Mouse (Mus musculus) heart, postnatal 0 days (tissue): Measurements from ENCODE around the gene Eef1akmt2. TPM values are rescaled to one million over a fixed set of nuclear protein-coding genes. Genes with fewer than 3 reads are reported as not detected.

Experiments used
- ATAC-seq: fragments of 200-750 bp; cut with Nextera tagmentation; 2 replicates; pipeline ENCODE4 v1.8.0; 2017; ENCODE audit warnings: low read depth, moderate number of reproducible peaks, moderate library complexity; ENCODE audit not compliant: insufficient read depth
- DNase-seq: peaks from one replicate; pipeline ENCODE4 v3.0.0-alpha.2; 2016; ENCODE audit warnings: low spot score
- H3K27ac ChIP-seq: fragments of 300-500 bp; sonication (generic); 2 replicates; pipeline ENCODE4 v1.5.1; 2014; ENCODE audit warnings: low read depth, mild to moderate bottlenecking
- H3K27me3 ChIP-seq: fragments of 300-500 bp; sonication (generic); 2 replicates; pipeline ENCODE4 v1.6.1; 2014; ENCODE audit warnings: low read length, mixed read lengths; ENCODE audit not compliant: control insufficient read depth, insufficient read depth
- H3K36me3 ChIP-seq: fragments of 300-500 bp; sonication (generic); replicated peaks from 2 replicates; pipeline ENCODE4 v1.6.1; 2014; ENCODE audit warnings: low read length, mixed read lengths; ENCODE audit not compliant: control insufficient read depth, insufficient read depth
- H3K4me1 ChIP-seq: fragments of 300-500 bp; sonication (generic); 2 replicates; pipeline ENCODE4 v1.6.1; 2014; ENCODE audit warnings: antibody characterized with exemption; ENCODE audit not compliant: control insufficient read depth, insufficient read depth
- H3K4me2 ChIP-seq: fragments of 300-500 bp; sonication (generic); 2 replicates; pipeline ENCODE4 v1.6.1; 2014; ENCODE audit warnings: low read depth, mild to moderate bottlenecking, low read length, moderate library complexity
- H3K4me3 ChIP-seq: fragments of 300-500 bp; sonication (generic); 2 replicates; pipeline ENCODE4 v1.5.1; 2014; ENCODE audit warnings: low read depth, low read length
- H3K9ac ChIP-seq: fragments of 300-500 bp; sonication (generic); replicated peaks from 2 replicates; pipeline ENCODE4 v1.6.1; 2014; ENCODE audit warnings: low read depth, low read length, mixed read lengths
- H3K9me3 ChIP-seq: fragments of 300-500 bp; sonication (generic); replicated peaks from 2 replicates; pipeline ENCODE4 v1.6.1; 2016; ENCODE audit warnings: low read length; ENCODE audit not compliant: control insufficient read depth
- CTCF ChIP-seq: IDR thresholded peaks from 2 replicates; pipeline ENCODE4 v1.5.1; 2016; ENCODE audit warnings: antibody characterized with exemption, control low read depth, low read depth
- EP300 ChIP-seq: IDR thresholded peaks from 2 replicates; pipeline ENCODE4 v1.6.1; 2016; ENCODE audit warnings: antibody characterized with exemption, low read depth
- WGBS: fragments of 180-500 bp; shearing (Covaris S2); extraction: QIAGEN DNeasy Blood & Tissue Kit; methylation state at CpG from one replicate; pipeline ENCODE4 v1.1.7; 2014; 5-methylcytosine and 5-hydroxymethylcytosine counted together
- polyA plus RNA-seq: library from polyadenylated mRNA; unstranded; fragments of >200 nt; fragmentation: Nextera tagmentation; extraction: Ambion mirVana; gene quantifications from 2 replicates; pipeline ENCODE4 v1.2.1, GENCODE M21; 2015
- total RNA-seq: library from RNA; depleted of rRNA; stranded (reverse); fragments of >200 nt; gene quantifications from 2 replicates; pipeline ENCODE4 v1.2.3, GENCODE M21; 2014; ENCODE audit warnings: low replicate concordance

Eef1akmt2 gene
- total and polyA plus RNA-seq, 2 experiments from 2014 or later, result 21.1 to 29.2 TPM

- Histone ChIP-seq H3K27me3 (no peaks in the 10 kb centered on the region), H3K36me3 (no peaks in the 10 kb centered on the region), H3K4me1 (peaks cover 65% of the 10 kb centered on the region), H3K9me3 (no peaks in the 10 kb centered on the region), H3K4me3 (no peak overlapping the region), H3K9ac (peak overlapping the region; percentile 24), H3K27ac (peak overlapping the region; percentile 74), H3K4me2 (peak overlapping the region; percentile 4)
- DNase-seq (no peak), ATAC-seq (no peak)
- TF ChIP-seq CTCF (no peak), EP300 (no peak)
- 22% methylated on average over 19 of the region's 20 CpGs for WGBS
Measured at GRCm38 (mm10) chr7:132808841-132809682, 43.4 kb downstream of the Eef1akmt2 start.

GRCm38 (mm10) chr7:132808051-132808796 lies 44.2 kb downstream of the Eef1akmt2 start:
- Histone ChIP-seq H3K9me3 (no peaks in the 10 kb centered on the region), H3K36me3 (no peaks in the 10 kb centered on the region), H3K4me2 (no peak overlapping the region), H3K4me1 (peaks cover 73% of the 10 kb centered on the region), H3K4me3 (no peak overlapping the region), H3K27me3 (no peaks in the 10 kb centered on the region), H3K9ac (peak overlapping the region; percentile 24), H3K27ac (peak overlapping the region; percentile 74)
- DNase-seq (no peak), ATAC-seq (no peak)
- 66% methylated on average over 7 of the region's 7 CpGs for WGBS
- no peak for TF ChIP-seq CTCF
- no peak for TF ChIP-seq EP300

GRCm38 (mm10) chr7:132806926-132807857 lies 45.3 kb downstream of the Eef1akmt2 start:
- Histone ChIP-seq H3K4me1 (peaks cover 83% of the 10 kb centered on the region), H3K9me3 (no peaks in the 10 kb centered on the region), H3K4me2 (no peak overlapping the region), H3K27me3 (no peaks in the 10 kb centered on the region), H3K36me3 (no peaks in the 10 kb centered on the region), H3K4me3 (no peak overlapping the region), H3K9ac (0 out of 2 replicates have a peak overlapping the region, but pooled peaks have one; percentile 11), H3K27ac (peak overlapping the region; percentile 74)
- DNase-seq (no peak), ATAC-seq (no peak)
- TF ChIP-seq EP300, result no peak
- TF ChIP-seq CTCF, result no peak
- 55% methylated on average over 13 of the region's 13 CpGs for WGBS

- WGBS, result 50% methylated on average over 5 of the region's 5 CpGs
- ATAC-seq, result no peak
- Histone ChIP-seq H3K36me3 (no peaks in the 10 kb centered on the region), H3K9ac (no peak overlapping the region), H3K27ac (peak overlapping the region; percentile 74), H3K4me1 (peaks cover 86% of the 10 kb centered on the region), H3K27me3 (no peaks in the 10 kb centered on the region), H3K4me2 (no peak overlapping the region), H3K4me3 (no peak overlapping the region), H3K9me3 (no peaks in the 10 kb centered on the region)
- DNase-seq, result peak; percentile 51
- TF ChIP-seq EP300, result no peak
- no peak for TF ChIP-seq CTCF
Measured at GRCm38 (mm10) chr7:132806286-132806685, 46.2 kb downstream of the Eef1akmt2 start.

- Histone ChIP-seq H3K4me3 (no peak overlapping the region), H3K9ac (no peak overlapping the region), H3K4me2 (no peak overlapping the region), H3K4me1 (peaks cover 91% of the 10 kb centered on the region), H3K36me3 (no peaks in the 10 kb centered on the region), H3K27me3 (no peaks in the 10 kb centered on the region), H3K9me3 (no peaks in the 10 kb centered on the region), H3K27ac (peak overlapping the region; percentile 57; the same call in 1 of the 2 replicates)
- DNase-seq (no peak), ATAC-seq (no peak)
- 84% methylated on average over 5 of the region's 5 CpGs for WGBS
- TF ChIP-seq CTCF, result no peak
- no peak for TF ChIP-seq EP300
Measured at GRCm38 (mm10) chr7:132804951-132805350, 47.5 kb downstream of the Eef1akmt2 start.
